Mouse (Mus musculus): ENCODE results near the gene Mrpl48.

DNA sequence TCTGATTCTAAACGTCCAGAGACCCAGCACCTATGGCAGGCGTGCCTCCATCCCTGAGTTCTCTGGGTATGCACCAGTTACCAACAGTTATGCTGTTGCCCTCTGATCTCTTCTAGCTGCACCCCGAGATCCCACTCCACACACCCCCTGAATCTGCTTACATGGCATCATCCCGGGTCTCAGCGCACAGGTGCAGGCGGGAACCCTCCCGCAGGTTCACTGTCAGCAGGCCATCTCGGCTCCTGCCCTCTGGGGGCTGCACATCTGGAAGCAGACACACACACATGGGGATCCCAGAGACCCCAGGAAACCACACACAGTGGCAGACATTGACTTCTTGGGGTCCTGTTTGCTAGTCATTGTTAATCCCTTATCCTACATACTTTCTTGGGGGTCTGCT, 46.3 kb upstream of the Mrpl48 start:
- TF ChIP-seq POLR2A (IDR thresholded peaks at IDR 0.05; ENCODE audit: borderline replicate concordance, low read depth, low read length) (no peak), CTCF (IDR thresholded peaks at IDR 0.05; ENCODE audit: low read depth, low read length) (no peak)

All from bone marrow macrophage, adult 2 months (primary cell).